Mouse (Mus musculus) adrenal gland, postnatal 4 days (tissue): ENCODE results near the gene Slc2a1. TPM values are rescaled to one million over a fixed set of nuclear protein-coding genes. Genes with fewer than 3 reads are reported as not detected.

Source experiments
- DNase-seq, 2 experiments: peaks; one replicate each; pipeline ENCODE4 v3.0.0; 2021 to 2022; ENCODE audit warnings: low spot score in 2 of 2, mixed read lengths in 2 of 2
- long read RNA-seq, 2 experiments: library from polyadenylated mRNA; stranded (forward); transcript quantifications; one replicate each; pipeline ENCODE4 v2.0.0; 2021
- total RNA-seq, 2 experiments: library from RNA; stranded (reverse); gene quantifications; 2 replicates each; pipeline ENCODE4 v1.2.3; 2021

Gene Slc2a1
- total RNA-seq: 10 to 100 TPM; 13.0 to 15.5 TPM
- long read RNA-seq, experiment 1, transcript Slc2a1-201 (10 exons, 3,260 nt): major isoform, 16 of 16 reads
- long read RNA-seq, experiment 1, partial matches to known transcripts: 0 of 16 reads
- long read RNA-seq, experiment 1, other reads (novel, unspliced or antisense): 0 of 16 reads
- long read RNA-seq, experiment 2, transcript Slc2a1-201 (10 exons, 3,260 nt): major isoform, 26 of 31 reads
- long read RNA-seq, experiment 2, partial matches to known transcripts: 3 of 31 reads
- long read RNA-seq, experiment 2, other reads (novel, unspliced or antisense): 2 of 31 reads

DNA sequence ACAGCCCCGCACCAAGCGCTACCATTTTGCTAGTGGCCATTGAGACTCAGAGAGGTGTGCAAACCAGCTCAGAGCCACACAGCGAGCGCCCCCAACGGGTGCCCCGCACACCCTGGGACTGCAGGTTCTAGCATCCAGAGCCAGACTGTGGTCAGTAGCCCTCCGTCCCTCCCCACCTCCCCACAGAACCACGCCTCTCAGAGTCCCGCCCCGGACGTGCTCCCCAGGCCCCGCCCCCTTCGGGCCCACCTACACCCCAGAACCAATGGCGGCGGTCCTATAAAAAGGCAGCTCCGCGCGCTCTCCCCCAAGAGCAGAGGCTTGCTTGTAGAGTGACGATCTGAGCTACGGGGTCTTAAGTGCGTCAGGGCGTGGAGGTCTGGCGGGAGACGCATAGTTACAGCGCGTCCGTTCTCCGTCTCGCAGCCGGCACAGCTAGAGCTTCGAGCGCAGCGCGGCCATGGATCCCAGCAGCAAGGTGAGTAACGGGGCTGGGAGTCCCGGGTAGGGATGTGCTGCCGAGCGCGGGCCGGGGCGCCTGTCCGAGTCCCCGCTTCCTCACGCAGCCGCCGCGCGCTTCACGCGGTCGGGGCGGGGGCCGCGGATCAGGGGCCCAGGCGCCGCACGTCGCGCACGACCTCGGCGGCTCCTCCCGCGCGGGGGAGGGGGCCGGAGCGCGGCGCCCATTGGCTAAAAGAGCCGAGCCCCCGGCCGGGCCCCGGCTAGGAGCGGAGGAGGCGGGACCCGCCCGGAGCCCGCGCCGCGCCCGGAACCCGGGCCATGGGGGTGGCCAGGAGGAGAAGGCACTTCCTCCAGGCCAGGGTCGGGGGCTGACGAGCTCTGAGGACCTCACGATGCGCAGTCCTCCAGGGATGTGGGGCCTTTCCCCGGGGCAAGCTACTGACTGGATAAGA lies at the start of gene Slc2a1:
Gene Slc2a1 (plus strand): TSS at position 217 of the 914 bp plus-strand sequence.
- peak; percentile 70 to 85 for DNase-seq

DNA sequence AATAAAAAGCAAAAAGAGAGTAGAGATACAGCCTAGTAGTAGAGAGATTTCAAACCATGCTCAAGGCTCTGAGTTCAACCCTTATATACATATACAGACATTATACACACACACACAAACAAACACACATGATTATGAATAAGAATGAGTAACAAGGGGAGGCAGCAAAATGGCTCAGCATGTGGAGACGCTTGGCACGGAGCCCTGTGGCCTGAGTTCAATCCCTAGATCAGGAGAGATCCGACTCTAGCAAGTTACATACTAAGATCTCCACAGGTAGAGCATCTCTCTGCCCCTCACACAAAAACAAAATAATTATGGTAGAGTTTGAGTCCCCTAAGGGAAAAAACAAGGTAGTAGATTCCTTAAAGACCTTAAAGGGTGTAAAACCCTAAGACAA lies 41.7 kb upstream of the Slc2a1 start:
- DNase-seq: no peak

DNA sequence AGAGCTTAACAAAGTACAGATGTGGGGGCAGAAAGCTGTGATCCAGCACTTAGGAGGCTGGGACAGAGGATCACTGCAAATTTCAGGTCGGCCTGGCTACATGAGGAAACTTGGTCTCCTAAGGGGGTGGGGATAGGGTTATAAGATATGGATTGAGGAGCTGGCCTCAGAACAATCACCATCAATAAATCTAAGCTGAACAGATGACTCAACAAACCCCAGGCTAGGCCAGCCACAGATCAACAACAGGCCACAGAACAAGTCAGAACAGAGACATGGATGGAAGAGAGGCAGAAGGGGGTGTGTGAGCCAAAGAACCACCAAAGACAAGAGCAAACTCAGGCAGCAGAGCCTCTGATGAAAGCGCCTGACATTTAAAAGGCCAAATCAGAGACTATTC lies 41.3 kb upstream of the Slc2a1 start:
- DNase-seq: no peak

DNA sequence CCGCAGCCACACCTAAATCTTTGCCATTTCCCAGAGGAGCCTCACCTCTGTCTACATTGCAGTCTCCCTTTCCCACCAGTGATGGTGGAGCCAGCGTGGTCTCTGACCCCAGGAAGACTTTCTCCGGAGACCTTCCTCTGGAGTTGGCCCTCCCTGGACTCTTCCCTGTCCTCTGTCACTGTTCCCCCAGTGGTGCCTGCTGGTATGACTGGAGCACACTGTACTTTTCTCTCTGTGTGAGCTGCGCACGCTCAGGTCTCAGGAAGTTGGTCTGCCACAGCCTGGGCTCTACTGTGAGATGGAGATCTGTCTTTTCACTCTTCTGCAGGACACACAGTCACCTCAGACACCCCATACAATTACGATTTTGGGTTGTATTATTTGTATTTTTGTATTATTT lies 39.6 kb upstream of the Slc2a1 start:
- no peak for DNase-seq

DNA sequence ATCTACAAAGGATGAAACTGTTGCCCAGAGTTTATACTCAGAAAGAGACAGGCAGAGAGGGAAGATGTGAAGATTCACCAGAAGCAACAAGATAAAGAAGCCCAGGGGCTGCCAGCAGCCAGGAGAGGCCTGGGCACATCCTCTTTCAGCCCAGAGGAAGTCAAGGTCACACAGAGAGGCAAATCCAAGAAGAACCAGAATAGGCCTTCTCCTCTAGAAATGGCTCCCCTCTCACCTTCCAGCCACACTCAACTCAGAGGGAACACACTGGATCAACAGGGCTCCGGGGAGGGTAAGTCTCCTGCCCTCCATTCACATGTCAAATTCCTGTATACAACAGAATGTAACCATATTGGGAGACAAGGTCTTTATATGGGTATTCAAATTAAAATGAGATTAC lies 38.3 kb upstream of the Slc2a1 start:
- DNase-seq: no peak

DNA sequence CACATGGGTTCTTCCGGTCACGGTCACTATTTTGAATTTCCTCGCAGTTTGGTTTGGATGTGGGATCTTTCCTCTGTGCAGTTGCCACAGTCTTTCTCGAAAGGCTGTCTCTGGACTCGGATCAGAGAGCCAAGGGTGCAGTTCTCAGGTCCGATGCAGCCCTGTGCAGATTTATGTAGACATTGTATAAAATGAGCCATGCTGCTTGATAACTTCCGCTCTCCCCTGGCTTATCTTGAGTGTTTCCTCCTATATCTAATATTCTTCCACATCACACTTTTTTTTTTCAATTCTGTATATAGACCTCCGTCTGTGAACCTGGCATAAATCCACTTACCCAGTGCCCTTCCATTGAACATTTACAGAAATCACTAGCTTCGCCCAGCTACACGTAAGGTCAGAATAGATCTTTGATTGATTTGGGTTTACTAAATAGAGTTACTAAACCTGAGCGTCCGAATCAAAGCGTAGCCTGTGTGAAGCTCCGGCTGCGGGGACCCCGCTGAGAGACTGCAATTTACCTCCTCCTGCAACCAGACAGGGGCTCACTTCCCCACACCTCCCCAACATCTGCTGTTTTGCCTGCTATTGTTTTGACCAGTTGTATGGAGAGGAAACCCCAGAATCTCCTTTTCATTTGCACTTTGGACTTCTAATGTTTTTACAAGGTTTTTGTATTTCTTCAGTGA lies 37.4 kb upstream of the Slc2a1 start:
- no peak for DNase-seq

DNA sequence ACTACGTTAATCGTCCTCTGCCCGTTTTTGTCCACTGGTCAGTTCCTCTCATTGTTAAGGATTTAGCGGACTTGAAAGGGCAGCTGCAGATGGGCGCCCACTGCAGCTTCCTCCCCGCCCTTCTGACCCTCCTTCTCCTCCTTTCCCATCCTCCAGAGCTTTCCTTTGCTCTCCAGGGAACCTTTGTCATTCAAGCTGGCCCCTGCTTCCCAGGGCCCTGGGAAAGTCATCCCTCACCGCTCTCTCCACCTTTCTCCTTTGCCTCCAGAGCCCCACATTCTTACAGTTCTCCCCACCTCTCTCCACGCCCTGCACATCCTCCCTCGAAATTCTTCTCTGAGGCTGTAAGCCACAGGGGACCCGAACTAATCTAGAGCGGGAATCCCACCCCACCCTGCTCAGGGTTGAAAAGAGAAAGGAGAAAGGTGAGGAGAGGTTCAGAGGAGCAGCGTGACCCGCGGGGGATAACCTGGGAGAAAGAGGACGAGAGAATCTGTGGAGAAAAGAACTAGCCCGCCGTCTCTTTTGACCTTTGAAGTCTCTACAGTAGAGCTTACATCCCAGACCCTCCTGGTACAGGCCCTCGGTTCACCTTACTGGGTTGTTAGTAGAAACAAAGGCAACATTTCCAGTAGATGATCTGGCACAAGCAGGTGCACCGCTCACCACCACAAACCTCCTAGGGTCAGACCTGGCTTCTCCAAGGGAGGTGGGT lies 36.7 kb upstream of the Slc2a1 start:
- no peak for DNase-seq

DNA sequence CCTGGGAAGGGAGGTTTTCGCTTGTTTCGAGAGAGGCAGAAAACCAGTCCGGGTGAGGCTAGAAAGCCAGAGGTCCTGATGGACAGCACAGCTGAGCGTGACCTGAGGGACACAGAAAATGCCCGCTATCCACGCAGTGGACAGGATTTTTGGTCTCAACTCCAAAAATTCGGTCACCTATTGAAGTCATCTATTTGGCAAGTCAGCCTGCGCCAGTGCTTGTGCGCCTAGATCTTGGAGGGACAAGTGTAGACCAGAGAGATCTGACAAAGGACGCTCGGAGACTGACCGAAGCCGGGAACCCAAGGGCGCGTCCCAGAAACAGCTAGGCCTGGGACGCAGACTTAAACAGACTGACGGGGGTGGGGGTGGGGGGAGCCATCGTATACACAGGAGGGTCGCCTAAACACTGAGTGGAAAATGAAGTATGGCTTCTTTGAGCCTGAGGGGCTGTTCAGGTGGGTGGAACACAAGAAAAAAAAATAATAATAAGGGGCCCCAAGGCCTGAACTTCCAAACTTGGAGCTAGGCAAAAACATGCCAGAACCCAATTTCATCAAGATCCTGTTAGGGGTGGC lies 36.1 kb upstream of the Slc2a1 start:
- no peak for DNase-seq

DNA sequence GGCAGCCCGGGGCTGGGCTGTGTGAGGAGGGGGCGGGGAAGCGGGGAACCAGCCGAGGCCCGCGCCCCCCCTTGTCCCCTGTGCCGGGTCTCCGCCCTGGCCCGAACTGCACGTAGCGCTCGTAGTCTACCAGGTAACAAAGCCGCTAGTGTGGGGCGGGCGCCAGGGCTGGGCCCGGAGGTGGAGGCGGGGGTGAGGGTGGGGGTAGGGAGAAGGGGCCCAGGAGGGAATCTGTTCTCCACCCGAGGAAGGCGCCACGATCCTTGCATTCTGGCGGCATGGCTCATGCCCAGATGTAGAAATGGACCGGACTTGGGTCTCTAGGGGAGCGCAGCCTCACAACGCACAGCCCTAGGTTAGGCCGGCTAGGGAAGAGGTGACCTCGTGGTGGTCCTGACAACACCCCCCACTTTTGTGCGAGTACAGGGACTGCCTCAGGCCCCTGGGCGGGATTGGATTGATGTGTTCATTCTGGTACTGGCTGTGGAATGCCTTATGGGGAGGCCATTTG lies 35.5 kb upstream of the Slc2a1 start:
- DNase-seq: no peak

DNA sequence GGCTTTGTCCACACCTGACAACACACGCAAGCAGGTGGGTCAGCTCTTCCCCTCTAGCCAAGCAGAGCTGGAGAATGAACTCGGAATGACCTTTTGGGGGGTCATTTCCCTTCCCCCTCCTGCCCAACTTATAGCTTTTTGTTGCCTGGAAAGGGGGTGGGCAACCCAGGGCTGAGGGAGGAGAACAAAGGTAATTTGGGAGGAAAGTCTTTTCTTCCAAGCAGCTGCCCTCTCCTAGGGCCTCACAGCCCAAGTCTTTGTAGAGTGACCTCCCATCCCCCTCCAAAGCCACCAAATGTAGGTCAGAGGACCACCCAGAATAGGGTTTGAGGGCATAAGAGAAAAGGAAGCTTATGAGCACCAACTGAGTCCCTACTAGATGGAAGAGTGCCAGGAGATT lies 34.9 kb upstream of the Slc2a1 start:
- DNase-seq: no peak

DNA sequence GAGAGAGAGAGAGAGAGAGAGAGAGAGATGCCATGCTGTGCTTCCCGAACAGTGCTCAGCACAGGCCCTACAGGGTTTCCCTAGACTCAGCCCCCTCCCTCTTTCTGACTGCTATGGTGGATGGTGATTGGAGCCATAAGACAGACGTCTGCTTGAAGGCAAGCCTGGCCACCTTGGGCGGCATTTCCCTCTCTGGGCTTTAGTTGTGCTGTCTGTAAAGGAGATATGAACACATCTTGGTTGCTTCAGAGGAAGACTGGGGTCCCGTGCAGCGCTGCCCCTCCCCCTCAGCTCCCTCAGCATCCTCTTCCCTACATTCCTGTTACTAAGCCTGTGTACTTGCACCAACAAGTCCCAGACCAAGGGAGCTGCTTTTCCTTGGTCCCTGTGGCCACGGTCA lies 33.9 kb upstream of the Slc2a1 start:
- no peak for DNase-seq

DNA sequence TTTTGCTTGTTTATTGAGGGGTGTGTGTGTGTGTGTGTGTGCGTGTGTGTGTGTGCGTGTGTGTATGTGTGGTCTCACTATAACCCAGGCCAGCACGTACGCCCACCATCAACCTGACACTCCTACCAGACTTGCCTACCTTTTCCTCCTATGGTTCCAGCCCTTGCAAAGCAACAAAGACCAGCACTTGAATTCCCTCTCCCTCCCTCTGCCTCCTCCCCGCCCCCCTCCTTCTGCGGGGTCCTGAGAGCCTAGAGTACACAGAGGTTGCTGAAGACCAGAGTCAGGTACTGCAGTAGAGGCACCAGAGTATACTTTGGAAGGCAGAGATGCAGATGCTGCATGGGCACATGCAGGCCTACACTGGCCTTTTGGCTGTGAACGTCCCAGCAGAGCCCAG lies 33.2 kb upstream of the Slc2a1 start:
- no peak for DNase-seq

DNA sequence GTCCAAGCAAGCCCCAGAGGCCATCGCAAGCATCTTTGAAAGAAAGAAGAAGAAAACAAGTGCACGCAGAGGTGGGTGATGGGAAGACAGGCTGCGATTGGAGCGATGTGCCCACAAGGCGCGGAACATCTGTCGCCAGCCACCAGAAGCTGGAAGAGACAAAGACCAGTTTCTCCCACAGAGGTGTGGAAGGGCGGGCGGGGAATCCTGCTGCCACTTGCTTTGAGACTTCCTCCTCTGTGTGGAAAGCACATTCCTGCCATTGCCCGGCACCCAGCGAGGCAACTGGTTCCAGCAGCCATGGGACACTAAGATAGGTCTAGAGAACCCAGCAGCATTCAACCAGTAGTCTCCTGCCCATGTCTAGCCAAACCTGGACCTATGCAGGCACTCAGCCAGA lies 32.2 kb upstream of the Slc2a1 start:
- DNase-seq: no peak

DNA sequence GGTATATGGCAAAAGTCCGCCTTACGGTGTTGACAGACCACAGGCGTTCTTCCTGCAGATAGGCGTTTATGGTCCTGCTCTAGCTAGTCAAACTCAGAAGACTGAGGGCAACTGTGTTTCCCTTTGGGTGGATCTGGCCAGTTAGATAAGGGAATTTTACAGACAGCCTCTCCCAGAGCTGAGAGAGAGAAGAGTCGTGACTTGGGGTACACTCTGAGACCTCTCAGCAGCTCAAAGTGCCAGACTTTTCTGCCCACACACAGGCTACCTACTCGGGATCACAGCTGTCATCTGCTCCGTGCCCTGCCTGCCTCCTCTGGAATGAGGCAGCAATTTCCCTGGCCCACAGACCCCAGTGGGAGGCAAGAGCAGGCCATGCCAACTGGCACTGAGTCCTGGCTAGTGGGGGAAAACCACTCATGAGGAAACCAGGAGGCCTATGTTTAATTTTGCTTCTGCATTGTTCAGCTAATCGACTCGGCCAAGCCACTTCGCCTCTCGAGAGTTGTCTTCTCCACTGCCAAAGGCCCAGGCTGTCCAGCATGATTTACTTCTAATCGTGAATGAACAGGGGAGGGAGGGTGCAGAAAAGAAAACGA lies 31.3 kb upstream of the Slc2a1 start:
- DNase-seq: no peak

DNA sequence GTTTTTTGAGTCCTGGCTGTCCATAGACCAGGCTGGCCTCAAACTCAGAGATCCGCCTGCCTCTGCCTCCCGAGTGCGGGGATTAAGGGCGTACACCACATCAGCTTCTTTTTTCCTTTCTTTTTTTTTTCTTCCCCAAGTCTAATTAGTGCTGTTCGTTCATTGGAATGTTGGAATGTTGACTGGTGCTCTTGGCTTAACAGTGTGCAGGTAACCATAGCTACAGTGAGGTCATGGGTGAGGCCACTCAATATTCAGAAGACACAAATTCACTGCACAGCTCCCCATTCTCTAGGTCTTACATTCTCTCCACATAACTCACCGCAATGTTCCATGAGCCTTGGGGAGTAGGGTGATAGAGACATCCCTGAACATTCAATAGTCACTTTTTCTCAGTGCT lies 28.6 kb upstream of the Slc2a1 start:
- DNase-seq: no peak

DNA sequence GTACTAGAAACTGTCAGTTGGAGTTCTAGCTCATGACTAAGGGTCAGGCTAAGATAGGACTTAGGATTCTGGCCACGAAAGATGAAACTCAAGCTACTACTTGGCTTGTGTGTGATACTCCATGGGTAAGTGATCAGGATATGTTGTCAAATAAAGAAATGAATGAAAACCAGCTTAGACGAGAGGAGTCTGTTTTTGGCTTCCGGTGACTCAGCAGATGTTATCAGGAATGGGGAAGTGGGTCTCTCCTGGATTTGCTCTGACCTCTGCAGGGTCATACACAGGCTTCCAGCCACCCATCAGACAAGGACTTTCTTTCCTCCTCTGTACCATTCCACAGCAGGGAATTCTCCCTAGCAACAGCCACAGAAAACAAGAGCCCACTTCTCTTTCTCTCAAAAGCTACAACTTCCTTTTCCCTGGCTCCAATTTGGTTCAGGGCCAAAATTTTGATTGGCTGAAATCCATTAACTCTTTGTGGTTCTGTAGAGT lies 25.7 kb upstream of the Slc2a1 start:
- DNase-seq: no peak

DNA sequence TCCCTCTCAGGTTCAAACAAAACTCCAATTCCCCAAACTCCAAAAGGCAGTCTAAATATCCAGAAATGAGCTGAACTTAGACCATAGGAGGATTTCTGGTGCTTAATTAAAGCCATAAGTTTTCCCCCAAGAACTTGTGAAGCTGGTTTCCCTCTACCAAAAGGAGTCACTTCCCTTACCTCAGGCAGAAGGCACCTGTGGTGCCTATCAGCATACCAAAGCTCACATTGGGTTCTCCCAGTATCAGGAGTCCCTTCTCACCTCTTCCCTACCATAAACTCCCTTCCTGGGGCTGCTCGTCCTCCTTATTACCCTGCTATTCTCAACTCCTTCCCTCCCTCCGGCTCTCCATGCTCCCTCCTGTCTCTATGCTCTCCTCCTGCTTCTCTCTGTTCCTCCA lies 20.1 kb upstream of the Slc2a1 start:
- no peak for DNase-seq

DNA sequence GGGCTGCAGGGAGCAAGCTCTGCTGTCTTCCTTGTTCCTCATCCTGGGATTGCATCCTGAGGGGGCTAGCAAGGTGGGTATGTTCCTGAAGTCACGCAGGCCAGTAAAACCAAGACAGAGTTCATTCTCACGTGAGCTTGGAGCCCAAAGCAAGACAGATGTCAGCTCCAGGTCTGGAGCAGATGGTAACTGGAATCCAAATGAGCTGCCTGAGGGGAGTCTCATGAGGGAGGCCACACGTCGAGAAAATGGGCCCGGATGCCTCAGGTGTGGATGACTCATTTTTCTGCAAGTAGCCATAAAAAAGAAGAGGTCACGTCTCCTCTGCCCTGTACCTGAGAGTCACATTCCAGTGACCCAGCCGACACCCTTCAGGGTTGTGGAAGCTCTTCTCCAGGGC lies 14.6 kb upstream of the Slc2a1 start:
- no peak for DNase-seq

DNA sequence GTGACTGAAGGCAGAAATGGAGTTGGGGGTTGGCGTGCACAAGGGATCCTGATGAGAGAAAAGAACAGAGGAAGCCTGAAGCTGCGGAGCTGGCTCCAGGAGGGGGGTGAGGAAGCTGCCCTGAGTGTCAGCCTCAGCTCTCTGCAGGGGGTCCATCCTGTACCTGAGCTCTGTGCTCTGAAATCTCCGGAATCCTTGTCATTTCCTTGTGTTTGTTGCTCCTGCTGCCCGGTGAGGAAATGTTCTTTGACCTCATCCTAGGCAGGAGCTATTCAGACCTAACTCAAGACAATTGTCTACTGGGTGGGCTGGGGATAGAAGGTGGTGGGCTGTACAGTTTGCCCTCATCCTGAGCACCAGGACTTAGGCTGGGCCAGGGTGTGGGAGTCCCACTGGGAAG lies 13.5 kb upstream of the Slc2a1 start:
- no peak for DNase-seq

DNA sequence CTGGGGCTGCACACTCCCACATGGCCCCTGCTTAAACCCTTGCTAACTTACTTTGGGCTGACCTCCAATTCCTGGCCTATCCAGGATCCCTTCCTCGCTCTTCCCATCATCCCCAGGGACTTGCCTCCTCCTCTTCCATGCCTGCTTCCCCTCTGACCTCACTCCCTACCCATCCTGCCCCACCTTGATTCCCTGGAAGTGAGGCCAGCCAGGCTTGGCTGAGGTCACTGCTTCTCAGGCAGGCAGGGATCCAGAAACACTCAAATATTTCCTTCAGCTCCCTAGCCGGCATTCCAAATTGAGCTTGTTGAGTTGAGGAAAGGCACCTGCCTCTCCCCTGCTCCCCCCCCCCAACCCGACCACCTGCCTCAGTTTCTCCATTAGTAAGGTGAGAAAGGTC lies 12.1 kb upstream of the Slc2a1 start:
- no peak for DNase-seq
